Mouse (Mus musculus) kidney, postnatal 36 days (tissue): ENCODE results near the gene Gm38431.

Experiments
- DNase-seq, 2 experiments: peaks; one replicate each; pipeline ENCODE4 v3.0.0; 2021 to 2022; ENCODE audit warnings: mixed read lengths in 2 of 2

Gm38431 gene

GRCm38 (mm10) chr9:21091707-21092320 is at the start of gene Gm38431, which contains the start of gene Raver1:
Gm38431 (minus strand) TSS chr9:21091997.
Raver1 (minus strand) TSS chr9:21092008.
- peak; percentile 99 for DNase-seq

GRCm38 (mm10) chr9:21138386-21138785 is 46.6 kb upstream of the Gm38431 start:
- no peak for DNase-seq

- peak; percentile 71 to 85 for DNase-seq
These were observed 45.4 kb upstream of the Gm38431 start for GRCm38 (mm10) chr9:21137229-21137628.

DNA sequence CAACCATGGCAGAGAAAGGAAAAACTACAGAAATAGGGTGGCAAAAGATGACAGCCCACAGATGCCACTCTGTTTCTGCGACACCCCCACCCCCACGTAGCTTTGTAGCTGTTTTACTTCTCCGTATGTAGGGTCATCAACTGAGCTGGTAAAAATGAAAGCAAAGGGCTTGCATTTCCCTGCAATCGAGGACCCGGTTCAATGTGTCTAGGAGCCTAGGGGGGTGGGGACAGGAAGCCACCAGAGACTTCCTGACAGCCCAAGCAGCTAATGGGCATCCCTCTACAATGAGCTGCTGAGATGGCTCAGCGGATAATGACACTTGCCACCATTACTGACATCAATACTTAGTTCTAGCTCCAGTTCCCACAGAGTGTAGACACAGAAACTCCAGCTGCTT is 44.6 kb upstream of the Gm38431 start:
- DNase-seq, result peak; percentile 37 to 45

- no peak for DNase-seq
These were observed 44.2 kb upstream of the Gm38431 start for GRCm38 (mm10) chr9:21135941-21136381.

- DNase-seq, result no peak
These were observed 43.6 kb upstream of the Gm38431 start for GRCm38 (mm10) chr9:21135329-21135890.

DNA sequence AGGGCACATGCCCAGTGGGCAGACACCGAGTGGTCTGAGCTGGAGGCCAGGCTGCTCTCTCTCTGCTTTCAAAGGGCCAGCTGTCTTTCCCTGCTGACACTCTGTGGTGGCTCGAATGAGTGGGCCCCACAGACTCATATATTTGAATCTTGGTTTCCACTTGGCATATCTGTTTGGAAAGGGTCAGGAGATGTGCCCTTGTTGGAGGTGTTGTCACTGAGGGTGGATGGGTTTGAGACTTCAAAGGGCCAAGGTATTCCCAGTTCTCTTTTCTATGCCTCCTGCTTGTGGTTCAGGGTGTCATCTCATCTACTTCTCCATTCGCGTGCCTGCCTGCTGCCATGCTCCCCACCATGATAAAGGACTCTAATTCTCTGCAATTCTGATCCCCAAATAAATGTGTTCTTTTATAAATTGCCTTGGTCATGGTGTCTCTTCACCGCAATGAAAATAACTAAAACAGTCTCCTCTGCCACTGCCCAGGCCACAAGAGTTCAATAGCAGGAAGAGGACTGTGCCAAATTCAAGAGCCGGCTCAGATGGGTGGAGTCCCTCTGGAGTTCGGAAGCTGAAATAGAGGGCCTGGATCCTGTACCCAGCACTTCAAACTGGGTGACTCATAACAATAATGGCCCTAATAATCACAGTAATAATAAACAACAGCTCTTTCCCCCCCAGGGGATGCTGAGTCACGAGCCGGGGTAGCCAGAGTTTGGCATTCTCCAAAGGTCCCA is 43.0 kb upstream of the Gm38431 start:
- DNase-seq, result peak; percentile 59 to 67

DNA sequence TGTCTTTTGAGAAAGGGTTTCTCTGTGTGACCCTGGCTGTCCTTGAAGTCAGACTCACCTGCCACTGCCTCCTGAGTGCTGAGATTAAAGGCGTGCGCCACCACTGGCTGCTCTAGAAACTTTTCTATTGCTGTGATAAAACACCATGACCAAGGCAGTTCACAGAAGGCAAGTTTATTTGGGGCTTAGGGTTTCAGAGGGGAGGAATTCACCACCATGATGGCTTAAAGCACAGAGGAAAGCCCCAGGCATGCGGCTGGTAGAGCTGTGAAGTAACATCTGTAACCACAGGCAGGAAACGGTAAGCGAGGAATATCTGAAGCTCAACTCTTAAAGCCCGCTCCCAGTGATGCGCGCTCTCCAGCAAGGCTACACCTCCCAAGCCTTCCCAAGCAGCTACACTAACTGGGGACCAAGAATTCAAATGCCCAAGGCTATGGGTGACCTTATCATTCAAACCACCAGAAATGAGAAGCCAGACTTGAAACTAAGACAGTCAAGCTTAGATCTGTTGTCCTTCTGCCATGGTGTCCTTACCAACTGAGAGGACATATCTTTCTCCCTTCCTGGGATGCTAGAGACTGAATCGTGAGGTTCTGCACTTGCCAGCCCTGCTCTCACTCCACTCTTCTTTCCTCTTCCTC is 41.4 kb upstream of the Gm38431 start:
- DNase-seq, result no peak

DNA sequence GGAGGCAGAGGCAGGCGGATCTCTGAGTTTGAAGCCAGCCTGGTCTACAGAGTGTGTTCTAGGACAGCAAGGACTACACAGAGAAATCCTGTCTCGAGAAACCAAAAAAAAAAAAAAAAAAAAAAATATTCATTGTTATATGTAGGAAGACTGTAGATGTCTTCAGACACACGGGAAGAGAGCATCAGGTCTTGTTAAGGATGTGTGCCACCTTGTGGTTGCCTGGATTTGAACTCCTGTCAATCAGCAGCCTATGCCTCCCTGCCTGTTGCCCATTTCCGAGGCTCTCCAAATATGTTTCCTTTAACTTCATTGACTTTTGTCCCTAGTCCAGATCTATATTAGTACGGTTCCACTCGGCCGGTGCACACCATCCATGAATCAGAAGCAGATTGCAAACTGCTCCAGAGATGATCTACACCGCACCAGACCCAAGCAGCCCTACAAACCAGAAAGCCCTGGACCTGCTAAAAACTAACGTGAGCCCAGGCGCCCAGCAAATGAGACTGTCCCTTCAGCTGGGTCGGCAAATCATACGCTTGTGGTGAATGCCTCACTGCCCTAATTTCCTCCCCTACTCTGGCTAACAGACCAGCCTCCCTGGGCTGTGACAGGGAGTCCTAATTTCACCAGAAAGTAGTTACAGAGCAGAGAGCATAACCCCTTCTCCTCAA is 40.4 kb upstream of the Gm38431 start:
- DNase-seq, result peak; percentile 37 to 71

GRCm38 (mm10) chr9:21131059-21131956 is 39.5 kb upstream of the Gm38431 start, which contains the start of gene Tyk2:
Tyk2 (minus strand) TSS chr9:21131243.
- peak; percentile 92 to 97 for DNase-seq

DNA sequence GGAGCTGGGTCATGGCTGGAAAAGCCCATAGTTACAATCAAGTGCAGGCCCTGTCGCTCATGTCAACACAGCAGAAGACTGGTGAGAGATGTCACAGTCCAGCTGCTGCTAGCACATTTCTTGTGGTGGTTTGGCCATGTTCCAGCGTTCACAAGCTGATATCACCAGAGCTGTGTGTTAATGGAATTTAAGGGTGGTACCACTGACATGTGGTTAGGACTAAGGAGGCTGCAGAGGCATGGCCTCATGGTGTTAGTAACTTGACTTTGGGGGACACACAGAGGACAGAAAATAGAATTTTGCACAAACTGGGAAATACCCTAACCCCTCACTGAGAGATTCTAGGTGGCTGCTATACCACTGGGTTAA is 34.4 kb upstream of the Gm38431 start:
- no peak for DNase-seq

GRCm38 (mm10) chr9:21125502-21126258 is 33.9 kb upstream of the Gm38431 start:
- no peak for DNase-seq

DNA sequence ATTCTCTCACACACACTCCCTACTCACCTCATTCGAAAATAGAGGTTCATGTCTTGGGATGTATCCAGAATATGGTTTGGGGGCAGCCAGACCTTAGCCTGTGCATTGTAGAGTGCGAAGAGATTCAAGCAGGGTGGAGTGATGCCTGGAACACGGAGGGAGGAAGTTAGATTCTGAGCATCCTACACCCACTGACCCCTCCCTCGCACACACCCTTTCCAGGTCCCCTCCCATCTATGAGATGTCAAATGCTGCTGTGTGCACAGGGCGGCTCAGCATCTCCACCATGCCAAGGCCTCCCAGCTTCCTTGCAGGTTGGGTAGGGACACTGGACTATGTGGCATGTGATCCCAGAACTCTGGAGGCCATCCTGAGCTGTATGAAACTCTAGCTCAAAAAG is 33.0 kb upstream of the Gm38431 start:
- no peak for DNase-seq

GRCm38 (mm10) chr9:21121483-21121882 is 29.7 kb upstream of the Gm38431 start:
- peak; percentile 28 to 42 for DNase-seq

DNA sequence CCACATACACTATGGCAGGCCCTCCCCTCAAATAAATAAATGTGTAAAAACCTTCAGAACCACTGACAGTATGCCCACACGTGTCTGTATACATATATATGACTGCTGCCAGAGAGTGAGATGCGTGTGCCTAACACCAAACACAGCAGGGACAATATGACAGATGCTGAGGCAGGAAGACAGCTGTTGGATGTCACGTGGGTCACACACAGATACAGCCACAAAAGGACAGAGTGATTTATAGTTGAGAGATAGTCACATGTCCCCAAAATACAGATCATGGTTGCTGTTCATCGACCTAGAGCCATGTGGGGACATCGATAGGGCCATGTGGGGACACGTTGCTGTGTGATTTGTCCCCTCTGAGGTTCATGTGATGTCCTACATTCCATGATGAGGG is 25.3 kb upstream of the Gm38431 start:
- no peak for DNase-seq

DNA sequence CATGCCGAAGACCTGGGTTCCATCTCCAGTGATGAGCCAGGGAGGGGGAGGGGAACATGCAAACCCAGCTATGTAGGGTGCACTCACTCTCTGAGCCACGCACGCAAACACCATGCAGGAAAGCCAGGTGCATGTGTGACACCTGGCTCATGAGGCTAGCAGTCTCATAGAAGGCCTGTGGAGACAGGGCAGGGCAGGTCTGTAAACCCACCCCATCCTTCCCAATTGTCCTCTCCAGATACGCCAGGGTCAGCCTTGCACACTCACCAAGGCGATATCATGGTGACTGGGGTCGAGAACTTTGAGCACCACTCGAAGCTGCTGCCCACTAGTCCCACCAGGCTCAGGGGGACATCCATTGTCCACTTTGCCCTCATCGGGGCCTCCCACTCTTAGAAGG is 23.3 kb upstream of the Gm38431 start:
- no peak for DNase-seq

DNA sequence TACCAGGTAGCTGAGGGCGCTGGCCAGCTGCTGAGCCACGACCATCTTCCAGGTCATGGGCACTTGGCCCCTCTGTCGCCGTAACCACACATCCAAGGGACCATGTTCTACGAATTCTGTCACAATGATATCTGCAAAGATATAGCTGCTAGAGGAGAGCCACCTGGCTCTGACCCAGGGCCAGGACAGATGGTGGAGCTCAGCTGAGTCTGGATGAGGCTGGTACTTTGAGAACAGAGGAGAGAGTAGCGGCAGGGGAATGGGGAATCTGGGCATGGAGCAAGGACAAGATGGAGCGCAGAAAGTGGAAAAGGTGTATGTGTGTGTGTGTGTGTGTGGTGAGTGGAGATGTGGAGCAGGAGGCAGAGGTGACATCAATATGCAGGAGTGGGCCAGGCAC is 22.4 kb upstream of the Gm38431 start:
- DNase-seq, result no peak

DNA sequence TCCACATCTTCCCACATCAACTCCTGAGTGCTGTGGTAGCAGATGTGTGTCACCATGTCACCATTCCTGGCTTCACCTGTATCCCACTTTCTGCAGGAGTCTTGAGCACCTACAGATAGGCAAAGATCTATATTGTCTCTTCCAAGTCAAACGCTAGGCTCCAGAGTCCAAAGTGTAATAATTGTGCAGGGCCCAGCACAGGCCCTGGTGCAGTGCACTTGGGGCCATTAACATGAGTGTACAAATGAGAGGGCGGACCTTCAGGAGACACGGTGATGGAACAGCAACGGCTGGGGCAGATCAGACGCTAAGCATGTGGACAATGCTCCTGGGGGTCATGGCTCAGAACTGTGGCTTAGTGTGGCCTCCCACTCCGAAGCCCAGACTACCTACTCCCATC is 22.0 kb upstream of the Gm38431 start:
- no peak for DNase-seq

GRCm38 (mm10) chr9:21107607-21108237 is 15.9 kb upstream of the Gm38431 start:
- DNase-seq, result peak in 1 of 2 experiments; percentile 7

- DNase-seq, result no peak
These were observed 14.2 kb upstream of the Gm38431 start for GRCm38 (mm10) chr9:21105760-21106564.
